In genomic region chr12:12681101-12681500, GRCm38 (mm10) we compare ENCODE assay signal across 8 mouse cellular contexts.
DNase-seq lines count a peak whose midpoint lies in the region; ATAC-seq and TF ChIP-seq lines count a peak whose summit lies in the region.

No protein-coding gene starts in this region.

- no peak overlapping the region for H3K9ac ChIP-seq in intestine, embryonic 14.5 days (ENCODE audit: low read length)
- no peak overlapping the region for H3K9ac ChIP-seq in intestine, postnatal 0 days (ENCODE audit: low read depth, low read length)
- peak overlapping the region; percentile 42 for H3K9ac ChIP-seq in hindbrain, embryonic 15.5 days
- peak overlapping the region; percentile 53 for H3K9ac ChIP-seq in neural tube, embryonic 12.5 days

- WGBS in intestine, embryonic 14.5 days, result 29% methylated on average over 6 of the region's 6 CpGs
- 53% methylated on average over 6 of the region's 6 CpGs for WGBS in intestine, postnatal 0 days
- WGBS in embryonic facial prominence, embryonic 10.5 days, result 12% methylated on average over 6 of the region's 6 CpGs
- WGBS in hindbrain, embryonic 15.5 days, result 9% methylated on average over 6 of the region's 6 CpGs
- 6% methylated on average over 6 of the region's 6 CpGs for WGBS in neural tube, embryonic 12.5 days

- H3K9me3 ChIP-seq in intestine, embryonic 14.5 days (ENCODE audit: control insufficient read depth, low read length), result no peaks in the 10 kb centered on the region
- no peaks in the 10 kb centered on the region for H3K9me3 ChIP-seq in intestine, postnatal 0 days (ENCODE audit: control insufficient read depth)
- H3K9me3 ChIP-seq in embryonic facial prominence, embryonic 10.5 days, result no peaks in the 10 kb centered on the region
- H3K9me3 ChIP-seq in hindbrain, embryonic 15.5 days, result no peaks in the 10 kb centered on the region
- H3K9me3 ChIP-seq in neural tube, embryonic 12.5 days, result no peaks in the 10 kb centered on the region

- peak overlapping the region; percentile 42 for H3K4me2 ChIP-seq in intestine, embryonic 14.5 days (ENCODE audit: low read length)
- no peak overlapping the region for H3K4me2 ChIP-seq in intestine, postnatal 0 days (replicated peaks; ENCODE audit: low read depth)
- H3K4me2 ChIP-seq in hindbrain, embryonic 15.5 days, result peak overlapping the region; percentile 54
- H3K4me2 ChIP-seq in neural tube, embryonic 12.5 days (replicated peaks), result peak overlapping the region; percentile 62

- no peak for TF ChIP-seq CTCF in intestine, postnatal 0 days (IDR thresholded peaks at IDR 0.05; ENCODE audit: low read depth)

- peaks cover 14% of the 10 kb centered on the region for H3K4me1 ChIP-seq in intestine, embryonic 14.5 days (replicated peaks; ENCODE audit: control insufficient read depth, insufficient read depth, low read length)
- peaks cover 9% of the 10 kb centered on the region; the same call in 1 of the 2 replicates for H3K4me1 ChIP-seq in intestine, postnatal 0 days (replicated peaks; ENCODE audit: control insufficient read depth, insufficient read depth, low read length)
- H3K4me1 ChIP-seq in embryonic facial prominence, embryonic 10.5 days, result peaks cover 70% of the 10 kb centered on the region
- H3K4me1 ChIP-seq in hindbrain, embryonic 15.5 days (replicated peaks), result peaks cover 54% of the 10 kb centered on the region
- peaks cover 43% of the 10 kb centered on the region for H3K4me1 ChIP-seq in neural tube, embryonic 12.5 days

- no peak for ATAC-seq in intestine, embryonic 14.5 days (replicated peaks; ENCODE audit: low FRiP score, low TSS enrichment, low read depth)
- ATAC-seq in intestine, postnatal 0 days, result no peak
- peak; percentile 36 for ATAC-seq in hindbrain, embryonic 15.5 days (ENCODE audit: low FRiP score, low read depth)
- peak; percentile 66 for ATAC-seq in neural tube, embryonic 12.5 days (ENCODE audit: low FRiP score, low read depth)

- H3K27ac ChIP-seq in intestine, embryonic 14.5 days (ENCODE audit: low read depth), result no peak overlapping the region
- H3K27ac ChIP-seq in intestine, postnatal 0 days (ENCODE audit: low read depth, low read length), result no peak overlapping the region
- H3K27ac ChIP-seq in embryonic facial prominence, embryonic 10.5 days (replicated peaks), result peak overlapping the region; percentile 90
- H3K27ac ChIP-seq in hindbrain, embryonic 15.5 days (replicated peaks), result peak overlapping the region; percentile 89
- peak overlapping the region; percentile 85 for H3K27ac ChIP-seq in neural tube, embryonic 12.5 days

- DNase-seq in intestine, embryonic 14.5 days (ENCODE audit: low spot score), result no peak
- peak; percentile 55 for DNase-seq in embryonic facial prominence, embryonic 10.5 days (ENCODE audit: low spot score)
- DNase-seq in urinary bladder, adult 18-20 months (ENCODE audit: low spot score in 2 of 2), result no peak
- DNase-seq in adrenal gland, adult 2 months, result no peak
- DNase-seq in left cerebral cortex, adult 9 months (ENCODE audit: low spot score in 2 of 2), result no peak

- no peaks in the 10 kb centered on the region for H3K27me3 ChIP-seq in intestine, embryonic 14.5 days (replicated peaks; ENCODE audit: control insufficient read depth, insufficient read depth, low read length)
- no peaks in the 10 kb centered on the region for H3K27me3 ChIP-seq in intestine, postnatal 0 days (replicated peaks; ENCODE audit: control insufficient read depth, insufficient read depth, low read length)
- peaks cover 11% of the 10 kb centered on the region; the same call in 1 of the 2 replicates for H3K27me3 ChIP-seq in embryonic facial prominence, embryonic 10.5 days (replicated peaks; ENCODE audit: low read depth, poor library complexity, severe bottlenecking)
- H3K27me3 ChIP-seq in hindbrain, embryonic 15.5 days, result no peaks in the 10 kb centered on the region
- no peaks in the 10 kb centered on the region for H3K27me3 ChIP-seq in neural tube, embryonic 12.5 days (replicated peaks)

- no peak overlapping the region for H3K4me3 ChIP-seq in intestine, embryonic 14.5 days (ENCODE audit: low read depth, low read length)
- H3K4me3 ChIP-seq in intestine, postnatal 0 days (ENCODE audit: low read depth, low read length), result no peak overlapping the region
- peak overlapping the region; percentile 52 for H3K4me3 ChIP-seq in embryonic facial prominence, embryonic 10.5 days
- H3K4me3 ChIP-seq in hindbrain, embryonic 15.5 days, result peak overlapping the region; percentile 27
- H3K4me3 ChIP-seq in neural tube, embryonic 12.5 days, result peak overlapping the region; percentile 21

- H3K36me3 ChIP-seq in intestine, embryonic 14.5 days (ENCODE audit: control insufficient read depth, insufficient read depth, low read length), result no peaks in the 10 kb centered on the region
- no peaks in the 10 kb centered on the region for H3K36me3 ChIP-seq in intestine, postnatal 0 days (ENCODE audit: control insufficient read depth, insufficient read depth)
- no peaks in the 10 kb centered on the region for H3K36me3 ChIP-seq in embryonic facial prominence, embryonic 10.5 days (replicated peaks)
- H3K36me3 ChIP-seq in hindbrain, embryonic 15.5 days, result no peaks in the 10 kb centered on the region
- no peaks in the 10 kb centered on the region for H3K36me3 ChIP-seq in neural tube, embryonic 12.5 days

Comparison
In these comparisons a context has a peak if more than half of its experiments do, and no peak if none do; other contexts are left out.
1. ATAC-seq: peak in hindbrain, embryonic 15.5 days (single experiment) and neural tube, embryonic 12.5 days (single experiment); none in intestine, embryonic 14.5 days (single experiment) and intestine, postnatal 0 days (single experiment).
2. H3K27ac ChIP-seq: peak in embryonic facial prominence, embryonic 10.5 days (single experiment), hindbrain, embryonic 15.5 days (single experiment) and neural tube, embryonic 12.5 days (single experiment); none in intestine, embryonic 14.5 days (single experiment) and intestine, postnatal 0 days (single experiment).
3. H3K4me3 ChIP-seq: peak in embryonic facial prominence, embryonic 10.5 days (single experiment), hindbrain, embryonic 15.5 days (single experiment) and neural tube, embryonic 12.5 days (single experiment); none in intestine, embryonic 14.5 days (single experiment) and intestine, postnatal 0 days (single experiment).
4. H3K9ac ChIP-seq: peak in hindbrain, embryonic 15.5 days (single experiment) and neural tube, embryonic 12.5 days (single experiment); none in intestine, embryonic 14.5 days (single experiment) and intestine, postnatal 0 days (single experiment).